Mouse (Mus musculus) ES-CJ7 (cell line): ENCODE measurements at regions not wholly inside any gene's neighbourhood (a gene's known extent, or its start where the extent isn't known, plus 50 kb on each side); places are given as distances from the start of the nearest gene placed in this dataset.

Experiments used
- DNase-seq: peaks from one replicate; pipeline ENCODE4 v3.0.0; 2011; ENCODE audit warnings: low read depth, low spot score

GRCm38 (mm10) chr3:42661956-42662355 is 919.5 kb downstream of the D3Ertd751e start:
- DNase-seq: no peak

- no peak for DNase-seq
Measured at GRCm38 (mm10) chr3:42676668-42677398, 934.4 kb downstream of the D3Ertd751e start.

DNA sequence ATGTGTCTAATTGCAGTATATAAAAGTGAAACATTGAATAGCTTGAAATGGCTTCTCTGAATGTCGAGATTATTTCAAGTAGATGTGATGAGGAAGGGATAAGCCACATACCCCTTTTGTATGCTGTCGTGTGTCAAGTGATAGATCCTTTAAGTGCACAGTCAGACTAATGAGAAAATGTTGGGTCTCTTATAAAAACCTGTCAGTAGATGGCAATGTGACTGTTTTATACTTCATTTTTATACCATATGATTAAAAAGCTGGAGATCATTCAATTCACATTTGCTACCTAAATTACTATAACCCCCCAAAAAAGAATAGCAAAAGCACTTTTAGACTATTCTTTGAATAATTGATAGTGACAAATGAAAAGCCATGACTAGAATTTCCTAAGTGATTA is 952.3 kb downstream of the D3Ertd751e start:
- DNase-seq: no peak

- no peak for DNase-seq
Measured at GRCm38 (mm10) chr3:42738910-42739309, 996.5 kb downstream of the D3Ertd751e start.

DNA sequence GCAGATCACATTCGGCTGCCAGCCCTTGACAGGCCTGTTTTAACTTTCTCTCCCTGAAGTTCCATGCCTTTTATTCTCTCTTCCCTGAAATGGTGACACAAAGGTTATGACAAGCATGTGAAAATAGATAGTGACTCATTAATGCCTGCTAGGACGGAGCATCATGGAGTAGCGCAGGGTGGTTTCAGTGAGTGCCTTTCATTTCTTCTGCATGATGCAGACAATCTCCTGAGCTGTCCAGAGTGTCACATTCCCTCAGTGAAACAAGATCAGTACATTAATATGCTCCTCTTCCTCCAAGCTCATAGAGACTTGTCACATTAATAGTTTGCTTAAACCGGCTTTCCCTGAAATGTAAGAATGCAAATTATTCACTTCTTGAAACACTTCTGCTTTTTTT is 1010.7 kb downstream of the D3Ertd751e start:
- no peak for DNase-seq

GRCm38 (mm10) chr3:42757335-42757734 is 1014.9 kb downstream of the D3Ertd751e start:
- no peak for DNase-seq

DNA sequence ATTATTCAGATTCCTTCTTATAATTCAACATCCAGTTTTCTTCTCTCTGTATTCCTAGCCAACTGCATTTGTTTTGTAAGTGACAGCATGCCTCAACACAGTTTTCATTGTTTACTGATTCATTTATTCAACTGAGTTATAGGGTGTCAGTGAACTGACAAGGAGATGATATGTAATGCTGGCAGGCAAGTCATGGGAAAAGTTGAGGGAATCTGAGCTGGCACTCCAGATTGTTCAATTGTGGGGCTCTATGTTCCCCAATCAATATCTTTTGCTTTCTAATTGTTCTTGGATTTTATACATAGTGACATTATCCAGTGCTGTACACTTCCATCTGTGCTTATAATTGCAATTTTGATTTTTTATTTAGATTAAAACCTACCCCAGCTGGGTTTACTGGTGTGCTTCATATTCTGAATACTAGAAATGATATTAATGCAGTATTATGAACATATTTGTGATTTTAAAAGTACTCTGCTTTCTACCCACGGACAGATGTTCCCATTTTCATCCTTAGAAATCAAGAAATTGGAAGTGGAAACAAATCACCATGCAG is 1015.5 kb downstream of the D3Ertd751e start:
- no peak for DNase-seq

GRCm38 (mm10) chr3:42762205-42762604 is 1019.8 kb downstream of the D3Ertd751e start:
- no peak for DNase-seq

DNA sequence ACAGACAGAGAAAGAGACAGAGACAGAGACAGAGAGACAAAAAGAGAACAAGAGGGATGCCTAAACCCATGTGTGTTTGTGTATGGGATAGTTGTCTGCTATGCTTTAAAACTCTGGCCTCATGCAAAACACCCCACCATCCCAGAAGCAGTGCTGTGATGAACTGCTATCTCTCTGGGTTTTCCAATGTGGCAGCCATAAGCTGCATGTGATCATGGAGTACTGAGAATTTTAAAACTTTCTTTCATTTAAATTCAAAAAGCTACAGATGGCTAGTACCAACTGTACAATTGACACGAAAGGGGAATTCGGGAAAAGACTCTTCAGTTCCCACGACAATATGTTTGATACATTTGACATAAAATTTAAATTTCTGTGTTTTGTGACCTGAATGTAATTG is 1041.1 kb downstream of the D3Ertd751e start:
- DNase-seq: no peak

DNA sequence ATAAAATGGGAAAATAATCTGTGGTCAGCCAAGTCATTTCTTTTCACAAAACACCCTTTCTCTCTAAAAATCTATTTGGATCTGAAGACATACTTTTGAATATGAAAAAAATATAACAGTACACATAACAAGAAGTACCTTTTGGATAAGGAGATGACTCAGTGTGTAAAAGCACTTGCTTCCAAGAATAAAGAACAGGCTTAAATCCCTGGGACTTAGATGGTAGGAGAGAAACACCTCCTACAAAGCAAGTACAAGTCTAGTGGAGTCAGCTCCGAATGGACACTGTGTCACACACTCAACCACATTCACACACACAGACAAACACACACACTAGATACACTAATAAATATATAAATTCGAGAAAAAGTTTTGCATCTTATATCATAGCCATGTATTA is 1041.8 kb downstream of the D3Ertd751e start:
- DNase-seq: no peak

DNA sequence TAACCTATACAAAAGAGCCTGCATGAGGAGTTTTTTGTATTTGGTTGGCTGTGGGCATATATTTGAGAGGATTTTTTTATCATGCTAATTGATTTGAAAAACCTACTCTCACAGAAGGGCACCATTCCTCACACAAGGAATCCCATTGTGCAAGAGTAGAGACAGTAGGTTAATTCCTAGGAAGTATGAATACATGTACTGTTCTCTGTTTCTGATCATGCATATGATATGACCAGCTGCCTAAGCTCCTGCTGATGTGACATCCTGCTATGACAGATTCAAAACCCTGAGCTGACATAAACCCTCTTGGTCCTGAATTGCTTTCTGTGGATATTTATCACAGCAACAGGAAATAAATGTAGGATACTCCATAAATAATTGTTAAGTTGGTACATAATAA is 1048.0 kb downstream of the D3Ertd751e start:
- no peak for DNase-seq

DNA sequence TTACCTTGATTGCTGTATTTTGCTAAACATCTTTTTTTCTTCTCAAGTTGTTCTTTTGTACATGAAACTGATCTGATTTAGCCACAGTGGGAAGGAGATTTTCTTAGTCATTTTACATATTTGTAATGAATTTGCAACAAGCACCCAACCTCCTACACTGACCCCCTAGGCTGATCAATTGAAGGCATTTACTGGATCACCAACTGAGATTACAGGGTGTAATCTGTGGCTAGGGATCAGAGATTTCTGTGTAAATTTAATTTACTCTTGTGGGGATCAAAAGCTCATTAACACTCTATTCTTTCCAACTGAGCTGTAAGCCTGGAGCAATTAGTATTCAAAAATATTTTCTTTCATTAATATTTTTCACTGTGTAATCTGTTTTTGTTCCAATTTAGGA is 1049.5 kb downstream of the D3Ertd751e start:
- DNase-seq: no peak

- DNase-seq: no peak
Measured at GRCm38 (mm10) chr3:42830456-42830855, 1088.0 kb downstream of the D3Ertd751e start.

GRCm38 (mm10) chr3:42867370-42867769 is 1125.0 kb downstream of the D3Ertd751e start:
- DNase-seq: peak; percentile 2

- no peak for DNase-seq
Measured at GRCm38 (mm10) chr3:42878972-42879371, 1136.6 kb downstream of the D3Ertd751e start.

DNA sequence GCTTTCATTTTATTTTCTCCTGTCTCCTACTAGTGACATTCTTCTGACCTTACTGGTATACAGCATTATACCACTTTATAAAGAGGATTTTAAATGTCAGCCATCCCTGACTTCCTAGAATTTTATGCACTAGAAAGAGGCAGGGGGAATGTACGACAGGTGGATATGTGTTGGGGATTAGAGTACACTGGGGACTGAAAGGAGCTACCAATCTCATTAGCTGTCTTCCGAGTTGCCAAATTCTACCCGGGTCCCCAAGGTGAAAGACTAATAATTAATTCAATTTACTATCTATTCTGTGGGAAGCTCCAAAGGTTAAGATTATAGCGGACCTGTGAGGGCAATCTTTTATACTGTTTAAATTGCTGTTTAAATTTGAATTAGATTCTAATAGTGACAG is 1142.1 kb downstream of the D3Ertd751e start:
- no peak for DNase-seq

DNA sequence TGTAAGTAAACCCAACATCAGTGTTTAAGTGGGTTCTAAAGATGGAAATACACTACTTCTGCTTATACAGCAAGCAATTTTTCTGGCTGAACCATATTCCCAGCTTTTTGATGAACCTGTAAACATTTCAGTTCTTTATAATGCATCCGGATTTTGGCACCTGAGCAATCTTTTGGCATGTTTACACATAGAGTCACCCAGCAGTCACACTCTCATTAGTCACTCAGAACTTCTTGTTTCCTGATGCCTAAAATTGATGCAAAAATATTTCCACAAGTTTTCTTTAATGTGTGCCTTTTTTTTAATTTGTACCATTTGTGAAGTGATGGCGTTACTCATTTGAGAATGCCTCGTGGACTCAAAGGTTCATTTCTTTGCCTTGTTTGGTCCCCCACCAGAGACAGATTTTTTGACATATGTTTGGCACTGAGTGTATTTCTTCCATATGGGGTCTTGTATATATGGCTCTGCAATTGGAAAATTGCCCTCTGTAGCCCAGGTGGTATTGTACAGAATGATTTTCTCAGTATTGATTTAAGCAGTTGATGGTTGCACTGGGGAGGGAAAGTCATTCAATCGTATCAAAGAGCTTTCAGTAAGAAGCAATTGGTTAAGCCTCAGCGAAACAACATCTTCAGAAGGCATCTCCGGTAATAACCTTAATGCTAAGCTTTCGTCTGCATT is 1149.7 kb downstream of the D3Ertd751e start:
- no peak for DNase-seq

DNA sequence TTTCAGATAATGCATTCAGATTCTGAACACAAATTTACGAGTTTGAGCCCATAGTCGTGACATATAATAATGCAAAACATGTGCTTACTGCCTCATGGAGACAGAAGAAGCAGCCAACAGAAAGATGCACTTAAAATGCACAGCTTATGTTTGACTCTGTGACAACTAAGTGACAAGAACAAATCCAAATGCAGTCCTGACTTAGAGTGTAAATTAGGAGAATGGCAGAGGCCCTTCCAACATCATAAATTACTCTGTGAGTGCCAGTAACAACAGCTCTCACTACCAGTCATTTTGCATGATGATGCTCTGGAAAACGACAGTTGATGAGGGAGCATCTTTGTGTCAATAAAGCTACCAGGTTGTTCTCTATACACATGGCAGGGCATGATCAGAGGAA is 1153.4 kb downstream of the D3Ertd751e start:
- no peak for DNase-seq

DNA sequence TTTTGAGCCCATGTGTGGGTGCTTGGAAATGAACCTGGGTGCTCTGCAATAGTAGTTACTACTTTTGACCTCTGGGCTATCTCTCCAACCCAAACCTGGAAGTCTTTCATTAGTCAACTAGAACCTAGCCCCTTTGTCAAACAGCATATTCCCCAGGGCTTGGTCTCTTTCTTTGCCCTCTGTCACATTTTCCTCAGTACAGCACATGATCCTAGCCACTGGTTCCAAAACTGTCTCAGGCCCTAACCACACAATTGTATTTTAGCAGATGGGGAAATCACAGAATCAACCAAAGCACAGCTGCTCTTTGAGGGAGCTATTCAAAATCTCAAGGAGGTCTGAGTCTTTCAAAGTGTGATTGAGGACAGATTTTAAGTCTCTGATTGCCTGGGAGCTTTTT is 1155.5 kb downstream of the D3Ertd751e start:
- no peak for DNase-seq

GRCm38 (mm10) chr3:42898934-42899333 is 1156.5 kb downstream of the D3Ertd751e start:
- DNase-seq: no peak

- no peak for DNase-seq
Measured at GRCm38 (mm10) chr3:42900984-42901383, 1158.6 kb downstream of the D3Ertd751e start.

DNA sequence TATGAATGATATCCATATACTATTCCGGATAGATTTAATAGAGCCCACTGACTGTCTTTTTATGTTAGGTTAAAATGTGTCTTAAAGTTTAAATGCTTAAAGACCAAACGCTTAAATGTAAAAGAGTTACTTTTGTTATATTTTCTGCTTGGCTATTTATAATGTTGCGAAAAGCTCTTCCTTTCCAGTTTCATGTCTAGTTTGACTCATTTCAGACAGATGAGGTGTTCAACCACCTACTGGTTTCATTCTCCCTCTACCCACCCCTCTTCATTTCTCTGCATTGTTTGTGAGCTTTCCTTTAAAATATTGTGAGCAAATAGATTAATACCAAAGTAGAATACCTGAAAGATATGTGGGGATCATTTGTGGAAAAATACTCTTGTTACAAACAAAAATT is 1163.8 kb downstream of the D3Ertd751e start:
- DNase-seq: no peak

DNA sequence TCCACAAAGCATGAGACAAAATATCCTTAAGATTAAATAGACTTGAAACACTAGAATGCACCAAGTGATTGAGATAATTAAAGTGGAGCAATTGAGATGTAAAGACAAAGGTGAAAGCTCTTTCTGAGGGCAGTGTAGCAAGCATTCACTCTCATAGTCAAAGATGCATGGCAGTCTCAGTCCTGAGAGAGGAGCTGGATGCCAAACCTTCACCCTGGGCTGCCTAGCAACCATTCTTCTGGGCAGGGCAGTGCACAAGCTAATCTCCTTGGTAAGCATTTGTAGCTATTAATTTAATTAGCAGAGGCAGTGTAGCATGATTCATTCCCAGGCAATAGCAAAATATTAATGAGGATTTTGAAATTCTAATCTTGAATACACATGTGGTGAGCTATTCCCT is 1166.0 kb downstream of the D3Ertd751e start:
- DNase-seq: no peak
